Mouse (Mus musculus) brain, embryonic 14.5 days (tissue): ENCODE results near the gene Ramac.

Experiments used
- CTCF ChIP-seq: fragments of 200-500 bp; IDR thresholded peaks from 2 replicates; pipeline ENCODE4 v1.5.1; 2012; ENCODE audit warnings: inconsistent platforms, mild to moderate bottlenecking, moderate library complexity, borderline replicate concordance; ENCODE audit not compliant: insufficient read depth, insufficient read length; ENCODE audit errors: extremely low read depth
- POLR2A ChIP-seq: fragments of 200-500 bp; IDR thresholded peaks from 2 replicates; pipeline ENCODE4 v1.6.1; 2012; ENCODE audit warnings: mild to moderate bottlenecking, inconsistent platforms, borderline replicate concordance; ENCODE audit not compliant: poor library complexity, insufficient read depth, insufficient read length, severe bottlenecking; ENCODE audit errors: extremely low read depth

DNA sequence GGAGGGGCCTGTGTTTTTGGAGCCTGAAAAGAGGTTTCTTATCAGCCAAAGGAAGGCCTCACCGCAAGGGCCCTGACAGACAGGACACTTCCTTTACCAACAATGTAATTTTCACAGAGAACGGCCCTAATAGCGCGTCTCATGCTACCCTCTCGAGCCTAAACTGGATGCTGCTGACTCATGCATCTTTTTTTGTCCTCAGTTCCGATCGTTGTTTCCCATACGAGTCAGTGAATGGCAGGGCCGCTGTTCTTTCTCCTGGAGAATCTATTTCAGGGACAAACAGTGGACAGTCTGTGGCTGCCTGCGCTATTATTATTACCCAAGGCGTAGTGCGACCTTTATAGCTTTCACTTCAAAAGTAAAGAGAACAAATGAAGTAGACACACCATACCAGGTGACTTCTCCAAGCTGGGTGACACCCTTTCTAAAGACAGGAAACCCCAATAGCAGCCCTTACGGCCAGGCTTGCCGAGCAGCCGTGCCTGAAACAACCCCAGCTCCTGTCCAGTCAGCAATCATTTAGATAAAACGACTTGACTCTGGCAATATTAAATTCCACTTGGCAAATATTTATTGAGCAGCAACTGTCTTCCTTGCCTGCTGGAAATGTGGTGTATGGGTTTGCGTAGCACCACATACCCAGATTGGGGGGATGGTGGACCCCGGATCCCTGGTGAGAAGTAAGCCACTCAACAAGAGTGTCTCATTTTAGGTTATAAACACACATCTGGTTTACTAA lies 36.6 kb upstream of the Ramac start:
- TF ChIP-seq CTCF, result no peak
- no peak for TF ChIP-seq POLR2A
